Mouse (Mus musculus): ENCODE measurements around the gene P4ha3.

- TF ChIP-seq CTCF (IDR thresholded peaks at IDR 0.05 in 2 of 3, conservative IDR thresholded peaks at IDR 0.05 in 1 of 3; ENCODE audit: control insufficient read depth in 1 of 3, insufficient read depth in 1 of 3, low read depth in 2 of 3, low read length in 3 of 3, poor library complexity in 1 of 3, severe bottlenecking in 1 of 3), result no peak
- no peak for TF ChIP-seq ZKSCAN1 (IDR thresholded peaks at IDR 0.05; ENCODE audit: low read depth, low read length)
- TF ChIP-seq UBTF (IDR thresholded peaks at IDR 0.05; ENCODE audit: borderline replicate concordance, insufficient read depth, low read depth, low read length), result no peak
- no peak for TF ChIP-seq ZMIZ1 (IDR thresholded peaks at IDR 0.05; ENCODE audit: low read depth, low read length)
- no peak for TF ChIP-seq POLR2A (IDR thresholded peaks at IDR 0.05; ENCODE audit: control insufficient read depth in 1 of 2, insufficient read depth in 1 of 2, low read depth in 1 of 2, low read length in 2 of 2, poor library complexity in 1 of 2)
- TF ChIP-seq E2F4 (IDR thresholded peaks at IDR 0.05; ENCODE audit: borderline replicate concordance, low read depth, low read length), result no peak
- TF ChIP-seq MXI1 (IDR thresholded peaks at IDR 0.05; ENCODE audit: low read depth, low read length), result no peak
- TF ChIP-seq JUND (IDR thresholded peaks at IDR 0.05; ENCODE audit: low read depth, low read length), result no peak
- no peak for TF ChIP-seq CHD1 (IDR thresholded peaks at IDR 0.05; ENCODE audit: low read depth, low read length)
- TF ChIP-seq SMC3 (IDR thresholded peaks at IDR 0.05; ENCODE audit: low read depth, low read length), result no peak
- TF ChIP-seq TBP (IDR thresholded peaks at IDR 0.05; ENCODE audit: low read depth, low read length), result no peak
Measured at GRCm38 (mm10) chr7:100310290-100310689, 25.0 kb downstream of the P4ha3 start.

All from MEL (cell line).